Mouse (Mus musculus) C2C12 (cell line): Measurements from ENCODE around the gene Fbn1.

ENCODE experiments used
- CEBPB ChIP-seq: IDR thresholded peaks from one replicate; pipeline ENCODE4 v1.6.1; 2011; ENCODE audit warnings: low read depth, mild to moderate bottlenecking, control low read depth, moderate library complexity
- CTCF ChIP-seq: IDR thresholded peaks from one replicate; pipeline ENCODE4 v1.5.1; 2011; ENCODE audit not compliant: control insufficient read depth, insufficient read depth, insufficient read length
- FOSL1 ChIP-seq: IDR thresholded peaks from one replicate; pipeline ENCODE4 v1.8.0; 2011; ENCODE audit warnings: mild to moderate bottlenecking, low read length; ENCODE audit not compliant: poor library complexity, insufficient read depth, severe bottlenecking
- MAX ChIP-seq: IDR thresholded peaks from one replicate; pipeline ENCODE4 v1.6.1; 2011; ENCODE audit warnings: mild to moderate bottlenecking, control low read depth
- MYOG ChIP-seq: IDR thresholded peaks from one replicate; pipeline ENCODE4 v1.6.1; 2011; ENCODE audit not compliant: control insufficient read depth, insufficient read length; ENCODE audit errors: extremely low read depth

DNA sequence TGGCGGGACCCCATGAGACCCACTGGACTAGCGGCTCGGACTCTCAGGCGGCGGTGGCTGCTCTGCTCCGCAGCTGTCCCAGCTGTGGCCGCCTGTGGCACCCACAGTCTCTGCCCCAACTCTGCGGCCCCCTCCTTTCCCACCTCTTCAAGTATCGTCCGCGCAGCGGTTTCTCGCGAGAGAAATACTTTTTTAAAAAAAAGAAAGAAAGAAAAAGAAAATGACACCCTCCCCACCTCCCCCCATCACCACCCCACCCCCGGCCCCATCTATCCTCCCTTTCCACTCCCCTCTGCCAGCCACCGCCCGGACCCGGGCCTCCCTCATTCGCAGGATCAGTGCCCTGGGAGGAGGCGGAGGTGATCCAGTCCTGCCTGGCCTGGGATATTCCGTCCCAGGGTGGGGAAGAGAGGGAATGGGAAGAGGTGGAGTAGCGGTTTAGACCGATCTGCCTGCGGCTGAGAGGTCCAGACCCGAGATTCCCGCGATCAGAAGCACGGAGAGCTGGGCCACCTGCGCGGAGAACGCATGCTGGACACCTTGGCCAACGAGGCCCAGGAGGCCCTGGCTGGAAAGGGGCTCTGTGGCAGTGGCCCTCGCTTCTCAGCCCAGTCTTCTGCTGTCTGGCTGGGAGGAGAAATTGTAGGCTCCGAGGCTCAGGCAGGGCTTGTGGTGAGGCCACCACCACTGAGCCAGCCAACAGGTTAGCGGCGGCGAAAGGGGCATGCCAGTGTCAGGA lies 1.3 kb downstream of the Fbn1 start:
- no peak for TF ChIP-seq CEBPB
- no peak for TF ChIP-seq CTCF
- TF ChIP-seq MYOG = no peak
- no peak for TF ChIP-seq MAX
- no peak for TF ChIP-seq FOSL1
